Mouse (Mus musculus): ENCODE measurements around the gene Myh6. TPM values are rescaled to one million over a fixed set of nuclear protein-coding genes. Genes with fewer than 3 reads are reported as not detected.
"Not testable (repeated sequence)": the region's sequence is repeated elsewhere in the genome, so short reads cannot be mapped to it uniquely, and the experiment has no call there.

Gene Myh6
- polyA plus RNA-seq, 1 experiment = 3.3 TPM

DNA sequence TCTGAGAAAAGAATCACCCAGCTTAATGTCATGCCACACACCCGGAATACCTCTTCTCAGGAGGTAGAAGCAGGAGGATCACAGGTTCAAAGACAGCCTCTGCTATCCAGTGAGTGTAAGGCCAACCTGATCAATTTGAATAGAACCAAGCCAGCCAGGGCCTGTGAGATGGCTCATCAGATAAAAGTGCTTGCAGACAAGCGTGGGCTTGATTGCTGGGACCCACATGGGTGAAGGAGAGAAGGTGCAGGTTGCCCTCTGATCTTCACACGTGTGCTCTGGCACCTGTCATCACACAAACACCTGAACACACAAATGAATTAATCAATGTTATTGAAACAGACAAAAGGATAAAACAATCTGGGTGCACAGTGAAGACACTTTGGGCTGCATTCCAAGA is 39.8 kb upstream of the Myh6 start:
- 73% methylated on average over 3 of the region's 3 CpGs for WGBS
- no peak overlapping the region for H3K4me3 ChIP-seq (replicated peaks; ENCODE audit: control insufficient read depth, low read depth, low read length)
- no peaks in the 10 kb centered on the region; the same call in 1 of the 2 replicates for H3K4me1 ChIP-seq (ENCODE audit: control insufficient read depth, insufficient read depth, low read length)
- H3K27ac ChIP-seq (ENCODE audit: control insufficient read depth, insufficient read depth, low read depth, low read length, poor library complexity) = no peak overlapping the region
- TF ChIP-seq POLR2A (IDR thresholded peaks at IDR 0.05; ENCODE audit: borderline replicate concordance, control insufficient read depth, low read depth, low read length) = no peak
- no peak for TF ChIP-seq CTCF (IDR thresholded peaks at IDR 0.05; ENCODE audit: control insufficient read depth, insufficient read depth, low read length)

DNA sequence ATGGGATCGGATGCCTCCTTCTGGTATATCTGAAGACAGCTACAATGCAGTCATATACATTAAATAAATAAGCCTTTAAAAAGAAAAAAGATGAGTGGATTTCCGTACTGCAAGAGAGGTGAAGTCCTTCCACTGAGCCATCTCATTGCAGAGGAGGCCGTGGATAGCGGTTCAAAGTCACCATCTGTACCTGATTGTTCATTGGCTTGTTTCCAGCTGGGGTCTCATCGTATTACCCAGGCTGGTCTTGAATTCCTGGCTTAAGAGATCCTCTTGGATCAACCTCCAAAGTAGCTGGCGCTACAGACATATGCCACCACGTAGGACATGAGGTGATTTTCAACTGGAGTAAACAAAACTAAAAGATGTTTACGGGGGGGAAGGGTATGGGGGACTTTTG is 39.2 kb upstream of the Myh6 start:
- Histone ChIP-seq H3K27ac (ENCODE audit: control insufficient read depth, insufficient read depth, low read depth, low read length, poor library complexity) (no peak overlapping the region), H3K4me1 (ENCODE audit: control insufficient read depth, insufficient read depth, low read length) (no peaks in the 10 kb centered on the region; the same call in 1 of the 2 replicates), H3K4me3 (replicated peaks; ENCODE audit: control insufficient read depth, low read depth, low read length) (no peak overlapping the region)
- WGBS = 87% methylated on average over 8 of the region's 8 CpGs
- TF ChIP-seq POLR2A (IDR thresholded peaks at IDR 0.05; ENCODE audit: borderline replicate concordance, control insufficient read depth, low read depth, low read length) (no peak), CTCF (IDR thresholded peaks at IDR 0.05; ENCODE audit: control insufficient read depth, insufficient read depth, low read length) (no peak)

DNA sequence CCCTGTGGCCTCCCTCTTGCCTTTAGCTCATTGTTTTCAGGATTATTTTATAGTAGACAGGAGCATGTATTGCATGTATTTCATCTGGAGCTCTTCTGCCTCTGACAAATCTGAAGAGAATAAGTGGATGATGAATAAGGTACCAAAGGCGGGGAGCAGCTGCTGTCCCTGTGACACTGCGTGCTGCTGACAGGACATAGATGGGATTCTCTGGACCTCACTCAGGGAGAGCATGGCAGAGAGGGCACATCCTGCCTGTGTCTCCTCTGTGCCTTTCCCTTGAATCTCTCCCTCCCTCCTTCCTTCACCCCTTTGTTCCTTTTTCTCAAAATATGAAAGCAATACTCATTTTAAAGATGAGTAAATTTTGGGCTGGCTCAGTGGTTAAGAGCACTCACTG is 38.8 kb upstream of the Myh6 start:
- Histone ChIP-seq H3K27ac (ENCODE audit: control insufficient read depth, insufficient read depth, low read depth, low read length, poor library complexity) (no peak overlapping the region), H3K4me1 (ENCODE audit: control insufficient read depth, insufficient read depth, low read length) (no peaks in the 10 kb centered on the region; the same call in 1 of the 2 replicates), H3K4me3 (replicated peaks; ENCODE audit: control insufficient read depth, low read depth, low read length) (no peak overlapping the region)
- TF ChIP-seq CTCF (IDR thresholded peaks at IDR 0.05; ENCODE audit: control insufficient read depth, insufficient read depth, low read length) (no peak), POLR2A (IDR thresholded peaks at IDR 0.05; ENCODE audit: borderline replicate concordance, control insufficient read depth, low read depth, low read length) (no peak)
- WGBS = 80% methylated on average over 2 of the region's 2 CpGs

DNA sequence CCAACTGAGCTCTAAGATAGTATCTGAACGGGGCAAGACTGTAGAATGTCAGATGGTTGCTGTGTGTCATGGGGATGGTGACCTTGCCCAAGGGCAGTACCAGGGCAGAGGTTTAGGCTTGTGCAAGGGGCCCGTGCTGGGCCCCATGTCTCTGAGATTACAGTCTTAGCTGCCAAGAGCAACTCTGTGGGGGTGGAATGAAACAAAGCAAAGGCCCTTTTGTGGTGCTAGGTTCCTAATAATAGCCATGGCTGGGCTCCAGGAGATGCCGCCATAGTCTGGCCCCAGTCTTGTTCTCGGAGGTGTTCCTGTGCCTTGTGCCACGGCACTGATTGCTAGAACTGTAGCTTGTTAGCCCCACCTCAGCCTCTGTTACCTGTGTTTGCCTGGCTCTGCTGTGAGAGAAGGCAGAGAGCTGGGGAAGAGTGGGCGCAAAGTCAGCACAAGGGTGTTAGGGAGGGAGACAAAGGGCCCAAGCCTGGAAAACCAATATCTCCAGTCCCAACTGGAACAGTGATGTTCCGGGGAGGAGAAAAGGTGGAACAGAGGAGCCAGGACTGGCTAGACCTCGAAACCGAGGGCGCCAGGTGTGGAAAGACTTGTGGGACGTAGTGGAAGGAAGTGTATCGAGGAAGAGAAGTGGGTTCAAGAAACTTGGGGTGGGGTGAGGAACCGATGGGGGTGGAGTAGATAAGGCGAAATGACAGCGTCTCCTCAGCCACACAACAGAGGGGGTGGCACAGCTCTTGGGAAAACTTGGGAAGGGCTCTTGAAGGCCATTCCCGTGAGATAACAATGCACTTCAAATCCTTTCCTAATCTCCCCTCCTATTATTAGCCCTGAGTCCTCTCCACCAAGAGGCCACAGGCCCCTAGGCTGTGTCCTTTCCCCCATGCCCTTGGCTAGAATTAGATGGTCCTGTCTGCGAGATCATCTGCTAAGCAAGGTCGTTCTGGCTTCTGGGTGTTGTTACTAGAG is 37.4 kb upstream of the Myh6 start:
- TF ChIP-seq CTCF (IDR thresholded peaks at IDR 0.05; ENCODE audit: control insufficient read depth, insufficient read depth, low read length) (no peak), POLR2A (IDR thresholded peaks at IDR 0.05; ENCODE audit: borderline replicate concordance, control insufficient read depth, low read depth, low read length) (no peak)
- Histone ChIP-seq H3K27ac (ENCODE audit: control insufficient read depth, insufficient read depth, low read depth, low read length, poor library complexity) (0 out of 2 replicates have a peak overlapping the region, but pooled peaks have one; percentile 10), H3K4me3 (replicated peaks; ENCODE audit: control insufficient read depth, low read depth, low read length) (no peak overlapping the region), H3K4me1 (ENCODE audit: control insufficient read depth, insufficient read depth, low read length) (no peaks in the 10 kb centered on the region; the same call in 1 of the 2 replicates)
- WGBS = 40% methylated on average over 18 of the region's 18 CpGs

DNA sequence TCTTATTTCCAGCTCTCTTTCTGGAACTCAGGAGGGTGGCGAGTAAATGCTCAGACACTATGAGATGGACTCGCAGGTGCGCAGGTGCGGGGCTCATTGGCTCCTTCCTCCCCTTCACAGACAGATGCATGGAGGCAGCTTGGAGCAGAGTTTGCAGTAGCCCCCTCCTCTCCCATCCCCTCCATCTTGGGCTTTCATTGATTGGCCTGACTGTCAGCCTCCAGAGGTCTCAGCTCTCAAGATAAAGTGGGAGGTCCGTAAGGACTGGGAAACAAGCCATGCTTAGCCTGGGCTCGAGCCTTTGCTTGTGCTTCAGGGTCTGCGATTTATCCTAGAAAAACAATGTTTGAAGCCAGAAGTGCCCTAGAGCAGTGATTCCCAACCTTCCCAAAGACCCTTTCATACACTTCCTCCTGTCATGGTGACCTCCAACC is 36.0 kb upstream of the Myh6 start:
- H3K27ac ChIP-seq (ENCODE audit: control insufficient read depth, insufficient read depth, low read depth, low read length, poor library complexity) = no peak overlapping the region
- no peak overlapping the region for H3K4me3 ChIP-seq (replicated peaks; ENCODE audit: control insufficient read depth, low read depth, low read length)
- TF ChIP-seq CTCF (IDR thresholded peaks at IDR 0.05; ENCODE audit: control insufficient read depth, insufficient read depth, low read length) (no peak), POLR2A (IDR thresholded peaks at IDR 0.05; ENCODE audit: borderline replicate concordance, control insufficient read depth, low read depth, low read length) (no peak)
- 40% methylated on average over 7 of the region's 7 CpGs for WGBS
- no peaks in the 10 kb centered on the region; the same call in 1 of the 2 replicates for H3K4me1 ChIP-seq (ENCODE audit: control insufficient read depth, insufficient read depth, low read length)

DNA sequence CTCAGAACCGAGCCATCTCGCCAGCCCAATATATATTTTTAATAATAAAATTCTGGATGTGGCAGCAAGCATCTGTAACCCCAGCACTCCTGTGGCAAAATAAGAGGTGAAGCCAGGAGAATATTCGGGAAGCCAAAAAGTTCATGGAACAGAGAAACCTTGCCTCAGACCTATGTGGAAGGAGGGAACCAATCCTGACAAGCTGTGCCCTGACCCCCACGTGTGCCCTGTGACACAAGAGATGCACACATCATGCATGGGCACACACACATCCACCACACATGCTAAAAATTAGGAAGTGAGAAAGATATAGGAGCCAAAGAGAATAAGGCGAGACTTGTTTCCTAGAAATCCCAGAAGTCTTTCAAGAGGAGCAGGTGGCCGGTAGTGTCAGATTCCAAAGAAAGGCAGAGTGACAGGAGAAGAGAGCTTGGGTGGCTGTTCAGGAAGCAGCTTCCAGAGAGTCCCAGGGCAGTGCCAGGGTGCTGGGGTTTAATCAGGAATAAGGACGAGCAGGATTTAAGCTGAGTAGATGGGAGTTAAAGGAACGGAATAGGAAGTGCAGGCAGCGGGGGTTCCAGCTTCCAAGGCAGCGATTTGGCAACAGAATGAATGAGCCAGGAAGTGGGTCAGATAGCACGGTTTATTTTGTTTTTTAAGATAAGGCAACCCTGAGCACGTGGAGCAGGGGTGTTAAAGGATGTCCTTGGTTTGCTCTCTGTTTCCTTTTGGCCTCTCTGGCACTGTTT is 35.4 kb upstream of the Myh6 start:
- Histone ChIP-seq H3K4me1 (ENCODE audit: control insufficient read depth, insufficient read depth, low read length) (no peaks in the 10 kb centered on the region; the same call in 1 of the 2 replicates), H3K4me3 (replicated peaks; ENCODE audit: control insufficient read depth, low read depth, low read length) (no peak overlapping the region), H3K27ac (ENCODE audit: control insufficient read depth, insufficient read depth, low read depth, low read length, poor library complexity) (no peak overlapping the region)
- TF ChIP-seq POLR2A (IDR thresholded peaks at IDR 0.05; ENCODE audit: borderline replicate concordance, control insufficient read depth, low read depth, low read length) (no peak), CTCF (IDR thresholded peaks at IDR 0.05; ENCODE audit: control insufficient read depth, insufficient read depth, low read length) (no peak)
- 30% methylated on average over 12 of the region's 12 CpGs for WGBS

DNA sequence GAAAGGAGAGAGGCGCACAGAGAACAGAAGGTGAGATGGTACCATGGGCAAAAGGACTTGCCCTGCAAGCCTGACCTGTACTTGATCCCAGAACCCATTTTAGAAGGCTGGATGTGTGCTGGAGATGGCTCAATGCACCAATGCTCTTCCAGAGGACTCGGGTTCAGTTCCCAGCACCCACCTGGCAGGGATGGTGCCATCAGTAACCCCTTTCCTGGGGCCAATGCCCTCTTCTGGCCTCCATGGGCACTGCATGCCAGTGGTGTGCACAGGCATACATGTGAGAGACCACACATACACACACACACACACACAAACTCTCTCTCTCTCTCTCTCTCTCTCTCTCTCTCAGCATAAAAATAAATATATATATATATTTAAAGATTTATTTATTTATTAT is 34.7 kb upstream of the Myh6 start:
- TF ChIP-seq POLR2A (IDR thresholded peaks at IDR 0.05; ENCODE audit: borderline replicate concordance, control insufficient read depth, low read depth, low read length) (no peak), CTCF (IDR thresholded peaks at IDR 0.05; ENCODE audit: control insufficient read depth, insufficient read depth, low read length) (peak; percentile 9; the same call in 1 of the 2 replicates)
- H3K4me1 ChIP-seq (ENCODE audit: control insufficient read depth, insufficient read depth, low read length) = no peaks in the 10 kb centered on the region; the same call in 1 of the 2 replicates
- no peak overlapping the region for H3K27ac ChIP-seq (ENCODE audit: control insufficient read depth, insufficient read depth, low read depth, low read length, poor library complexity)
- WGBS = 86% methylated on average over 2 of the region's 2 CpGs
- H3K4me3 ChIP-seq (replicated peaks; ENCODE audit: control insufficient read depth, low read depth, low read length) = no peak overlapping the region

DNA sequence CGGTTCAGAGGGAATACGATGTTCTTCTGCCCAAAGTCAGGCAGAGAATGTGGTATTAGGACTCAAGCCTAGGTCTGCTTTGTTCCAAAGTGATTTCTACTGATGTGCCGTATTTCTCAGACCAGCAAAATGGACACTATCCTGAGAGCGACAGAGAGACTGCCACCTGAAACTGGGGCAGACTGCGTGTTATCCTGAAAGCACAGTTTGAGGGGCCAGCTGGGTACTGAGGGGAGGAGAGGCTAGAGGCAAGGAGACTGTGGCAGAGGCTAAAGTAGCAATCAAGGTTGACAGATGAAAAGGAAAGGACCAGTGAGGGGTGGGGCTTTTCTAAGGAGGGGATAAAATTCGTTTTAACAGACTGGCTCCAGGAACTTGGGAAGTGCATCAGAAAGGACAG is 34.1 kb upstream of the Myh6 start:
- H3K27ac ChIP-seq (ENCODE audit: control insufficient read depth, insufficient read depth, low read depth, low read length, poor library complexity) = no peak overlapping the region
- no peaks in the 10 kb centered on the region; the same call in 1 of the 2 replicates for H3K4me1 ChIP-seq (ENCODE audit: control insufficient read depth, insufficient read depth, low read length)
- no peak for TF ChIP-seq CTCF (IDR thresholded peaks at IDR 0.05; ENCODE audit: control insufficient read depth, insufficient read depth, low read length)
- no peak for TF ChIP-seq POLR2A (IDR thresholded peaks at IDR 0.05; ENCODE audit: borderline replicate concordance, control insufficient read depth, low read depth, low read length)
- no peak overlapping the region for H3K4me3 ChIP-seq (replicated peaks; ENCODE audit: control insufficient read depth, low read depth, low read length)
- WGBS = 85% methylated on average over 6 of the region's 6 CpGs

DNA sequence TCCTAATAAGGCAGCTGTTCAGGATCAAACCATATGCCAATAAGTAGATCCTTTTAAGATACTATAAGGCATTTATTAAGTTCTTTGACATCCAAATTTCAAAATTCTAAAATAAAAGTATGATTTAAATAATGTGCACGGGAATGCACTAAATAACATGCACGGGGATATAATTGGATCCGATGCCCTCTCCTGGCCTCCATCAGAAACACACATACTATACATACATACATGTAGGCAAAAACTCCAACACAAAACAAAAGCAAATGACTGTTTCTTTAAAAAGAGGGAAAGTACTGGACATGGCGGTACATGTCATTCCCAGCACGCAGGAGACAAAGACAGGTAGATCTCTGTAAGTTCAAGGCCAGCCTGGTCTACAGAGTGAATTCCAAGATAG is 33.1 kb upstream of the Myh6 start:
- H3K4me3 ChIP-seq (replicated peaks; ENCODE audit: control insufficient read depth, low read depth, low read length); H3K4me1 ChIP-seq (ENCODE audit: control insufficient read depth, insufficient read depth, low read length): not testable (repeated sequence)
- 74% methylated on average over 5 of the region's 5 CpGs for WGBS

More for the DNA sequence above, 33.1 kb upstream of the Myh6 start:
- not testable (repeated sequence) for H3K27ac ChIP-seq (ENCODE audit: control insufficient read depth, insufficient read depth, low read depth, low read length, poor library complexity)

Data from bone marrow, adult 2 months (tissue).